Comparison of ENCODE assay signal across 12 mouse cellular contexts in the genomic region with DNA sequence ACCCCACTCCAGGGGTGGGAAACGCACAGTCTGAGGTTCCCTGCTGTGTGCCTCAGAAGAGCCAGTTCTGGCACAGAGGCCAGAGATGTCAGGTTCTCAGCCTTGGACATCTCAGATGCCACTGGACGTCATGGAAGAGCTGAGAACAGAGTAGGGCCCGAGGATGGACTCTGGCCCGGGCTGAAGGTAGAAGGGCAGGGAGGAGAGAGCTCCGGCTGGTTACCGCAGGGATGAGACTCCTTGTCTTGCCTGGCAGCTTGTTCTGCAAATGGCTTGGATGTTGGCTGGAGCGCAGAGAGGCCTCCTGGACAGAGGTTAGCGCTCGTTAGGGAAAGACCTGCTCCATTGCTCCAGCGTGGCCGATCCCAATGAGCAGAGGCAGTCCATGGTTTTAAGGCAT. TPM values are rescaled to one million over a fixed set of nuclear protein-coding genes. Genes with fewer than 3 reads are reported as not detected.
A peak's percentile ranks its signal among the peaks of the same experiment; 100 is the strongest.
DNase-seq lines count a peak whose midpoint lies in the region; TF ChIP-seq lines count a peak whose summit lies in the region.
"Had no signal": no experiment of that assay in that cellular context is flagged by ENCODE, and none has a peak within 500 bp of the region (broad histone marks: within the 10 kb centered on the region; RNA-seq: fewer than 3 reads in every experiment).

No protein-coding gene starts in this region.

- no peak for TF ChIP-seq POLR2A in embryonic fibroblast, embryonic 13.5 days (IDR thresholded peaks at IDR 0.05; ENCODE audit: low read depth, low read length)

- 84% methylated on average over 11 of the region's 11 CpGs for WGBS in heart, embryonic 10.5 days

- peaks cover 26% of the 10 kb centered on the region for H3K4me1 ChIP-seq in heart, embryonic 10.5 days
- H3K4me1 ChIP-seq in embryonic fibroblast, embryonic 13.5 days (ENCODE audit: control insufficient read depth, insufficient read depth, low read length) = peaks cover 20% of the 10 kb centered on the region
- H3K4me1 ChIP-seq: hindbrain, embryonic 15.5 days; liver, embryonic 15.5 days had no signal

- H3K4me3 ChIP-seq in heart, embryonic 10.5 days = no peak overlapping the region
- no peak overlapping the region for H3K4me3 ChIP-seq in embryonic fibroblast, embryonic 13.5 days (ENCODE audit: insufficient read depth, low read length)
- H3K4me3 ChIP-seq: hindbrain, embryonic 15.5 days; liver, embryonic 15.5 days had no signal

- peak overlapping the region; percentile 30; the same call in 1 of the 2 replicates for H3K27ac ChIP-seq in heart, embryonic 10.5 days
- H3K27ac ChIP-seq in embryonic fibroblast, embryonic 13.5 days (ENCODE audit: insufficient read depth, low read length) = peak overlapping the region; percentile 85
- H3K27ac ChIP-seq: hindbrain, embryonic 15.5 days; liver, embryonic 15.5 days had no signal

- no peaks in the 10 kb centered on the region for H3K27me3 ChIP-seq in heart, embryonic 10.5 days (ENCODE audit: insufficient read depth, poor library complexity, severe bottlenecking)
- H3K27me3 ChIP-seq: hindbrain, embryonic 15.5 days; liver, embryonic 15.5 days had no signal

- intact Hi-C loops in heart, postnatal 36 days (cut with DNase I) = no loop called here

- H3K9me3 ChIP-seq in heart, embryonic 10.5 days = peaks cover 3% of the 10 kb centered on the region; the same call in 1 of the 2 replicates
- H3K9me3 ChIP-seq: hindbrain, embryonic 15.5 days; liver, embryonic 15.5 days had no signal

- no peak for TF ChIP-seq CTCF in embryonic fibroblast, embryonic 13.5 days (IDR thresholded peaks at IDR 0.05; ENCODE audit: borderline replicate concordance, insufficient read depth, low read length)

- DNase-seq in heart, embryonic 10.5 days (ENCODE audit: low spot score) = no peak
- no peak for DNase-seq in heart, adult 18-20 months
- peak; percentile 19 for DNase-seq in A20 (ENCODE audit: low read depth, low spot score)
- DNase-seq in kidney, postnatal 25 days = peak; percentile 30 to 74
- DNase-seq in adrenal gland, adult 18-20 months (ENCODE audit: low spot score in 2 of 2) = no peak
- no peak for DNase-seq in thymus, adult 18-20 months
- DNase-seq in heart, postnatal 36 days = no peak
- DNase-seq: cerebellum, adult 9-10 months; lung, postnatal 36 days had no signal

- H3K36me3 ChIP-seq in heart, embryonic 10.5 days = 0 out of 2 replicates have a peak, but pooled peaks cover 4% of the 10 kb centered on the region
- H3K36me3 ChIP-seq: liver, embryonic 15.5 days had no signal

RNA-seq across cellular contexts. Expression of gene Ankrd55, which starts 57.8 kb away (rescaled TPM):
- 0.30 TPM in 1 of 2 replicates, not detected in the other for polyA plus RNA-seq in heart, embryonic 10.5 days (2016; fragmentation: Nextera tagmentation; extraction: Ambion mirVana)
- 1 to 10 TPM; 1.3 to 2.3 TPM for total RNA-seq in heart, adult 18-20 months (2021)
- 0.74 and 1.9 TPM in 2 replicates for polyA plus RNA-seq in embryonic fibroblast, embryonic 13.5 days (2011; ENCODE audit: insufficient read length, low read depth, missing spikeins)
- 1 to 10 TPM in 1 of 2 experiments, under 1 TPM in 1; 0.80 to 4.8 TPM for total RNA-seq in adrenal gland, adult 18-20 months (2021)
- total RNA-seq in heart, postnatal 36 days (2021) = under 1 TPM; 0.92 to 1.00 TPM

Comparison
In these comparisons a context has a peak if more than half of its experiments do, and no peak if none do; other contexts are left out.
1. DNase-seq: peak in A20 (single experiment) and kidney, postnatal 25 days (2 of 2); none in heart, embryonic 10.5 days (single experiment), heart, adult 18-20 months (0 of 2), adrenal gland, adult 18-20 months (0 of 2), thymus, adult 18-20 months (0 of 2) and heart, postnatal 36 days (0 of 2).